Comparison of ENCODE assay signal across 8 mouse cellular contexts in the genomic region with DNA sequence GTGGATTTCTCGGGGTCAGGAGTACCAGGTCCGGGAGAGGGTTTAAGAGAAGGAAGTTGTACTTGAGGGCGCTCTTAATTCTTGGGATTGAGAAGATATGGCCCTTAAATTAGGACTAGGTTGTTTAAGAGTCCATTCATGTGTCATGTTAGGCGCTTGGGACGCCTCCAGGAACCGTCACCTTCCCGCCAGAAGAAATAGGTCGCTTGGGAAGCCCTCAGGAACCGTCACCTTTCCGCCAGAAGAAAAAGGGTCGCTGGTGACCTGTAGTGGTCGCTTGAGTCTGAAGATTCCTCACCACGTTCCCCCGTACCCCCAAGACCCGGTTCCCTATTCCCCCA. TPM values are rescaled to one million over a fixed set of nuclear protein-coding genes. Genes with fewer than 3 reads are reported as not detected.
DNase-seq lines count a peak whose midpoint lies in the region; ATAC-seq and TF ChIP-seq lines count a peak whose summit lies in the region.

No protein-coding gene starts in this region.

- no peak for TF ChIP-seq POLR2A in cerebellum, adult 2 months (IDR thresholded peaks at IDR 0.05; ENCODE audit: borderline replicate concordance, insufficient read depth, low read length)
- no peak for TF ChIP-seq POLR2A in olfactory bulb, adult 2 months (IDR thresholded peaks at IDR 0.05; ENCODE audit: insufficient read depth, low read depth, low read length)

- H3K27ac ChIP-seq in cerebellum, adult 2 months (ENCODE audit: insufficient read depth, low read length) = peak overlapping the region; percentile 65; the same call in 1 of the 2 replicates
- H3K27ac ChIP-seq in liver, embryonic 13.5 days = peak overlapping the region; percentile 93
- H3K27ac ChIP-seq in olfactory bulb, adult 2 months (ENCODE audit: insufficient read depth, low read depth, low read length) = peak overlapping the region; percentile 66

- peaks cover 35% of the 10 kb centered on the region for H3K4me1 ChIP-seq in megakaryocyte, embryonic 14.5 days
- H3K4me1 ChIP-seq in cerebellum, adult 2 months (ENCODE audit: control insufficient read depth, insufficient read depth, low read length) = peaks cover 6% of the 10 kb centered on the region; the same call in 1 of the 2 replicates
- peaks cover 37% of the 10 kb centered on the region for H3K4me1 ChIP-seq in liver, embryonic 13.5 days (replicated peaks)
- H3K4me1 ChIP-seq in olfactory bulb, adult 2 months (ENCODE audit: control insufficient read depth, insufficient read depth, low read length) = peaks cover 10% of the 10 kb centered on the region

- WGBS in cerebellum, adult 2 months = 3% methylated on average over 15 of the region's 15 CpGs
- WGBS in liver, embryonic 13.5 days (ENCODE audit: insufficient replicate concordance) = under 1% methylated on average over 15 of the region's 15 CpGs
- WGBS in olfactory bulb, adult 2 months = 1% methylated on average over 15 of the region's 15 CpGs

- intact Hi-C loops in heart, postnatal 10 days (cut with DNase I) = loop anchor here (1.0 kb wide), 1 partner anchor 12 kb away; the partner anchor contains the start of gene Kti12

- peak overlapping the region; percentile 78 for H3K9ac ChIP-seq in liver, embryonic 13.5 days

- peaks cover 5% of the 10 kb centered on the region for H3K36me3 ChIP-seq in megakaryocyte, embryonic 14.5 days (replicated peaks; ENCODE audit: low read length)
- peaks cover 5% of the 10 kb centered on the region for H3K36me3 ChIP-seq in liver, embryonic 13.5 days

- H3K4me2 ChIP-seq in liver, embryonic 13.5 days = peak overlapping the region; percentile 93

- H3K4me3 ChIP-seq in megakaryocyte, embryonic 14.5 days (replicated peaks) = peak overlapping the region; percentile 96
- H3K4me3 ChIP-seq in cerebellum, adult 2 months (replicated peaks; ENCODE audit: insufficient read depth, low read depth, low read length) = peak overlapping the region; percentile 92
- peak overlapping the region; percentile 83 for H3K4me3 ChIP-seq in liver, embryonic 13.5 days (replicated peaks)
- H3K4me3 ChIP-seq in olfactory bulb, adult 2 months (ENCODE audit: insufficient read depth, low read depth, low read length) = peak overlapping the region; percentile 100

- no peaks in the 10 kb centered on the region for H3K27me3 ChIP-seq in megakaryocyte, embryonic 14.5 days (replicated peaks)
- H3K27me3 ChIP-seq in cerebellum, adult 2 months (ENCODE audit: control insufficient read depth, insufficient read depth, low read length) = no peaks in the 10 kb centered on the region
- H3K27me3 ChIP-seq in liver, embryonic 13.5 days = no peaks in the 10 kb centered on the region

- no peaks in the 10 kb centered on the region for H3K9me3 ChIP-seq in megakaryocyte, embryonic 14.5 days
- H3K9me3 ChIP-seq in liver, embryonic 13.5 days (replicated peaks) = no peaks in the 10 kb centered on the region

- peak; percentile 42 to 47 for DNase-seq in cerebellum, adult 2 months
- peak; percentile 51 to 57 for DNase-seq in heart, postnatal 10 days
- DNase-seq in liver, embryonic 13.5 days = no peak
- DNase-seq in c-Kit-positive CD71-positive TER-119-positive erythroid progenitor cells, embryonic 14.5 days (ENCODE audit: low spot score) = no peak

- no peak for ATAC-seq in megakaryocyte, adult 5-6 weeks (ENCODE audit: poor library complexity, severe bottlenecking)
- ATAC-seq in liver, embryonic 13.5 days (ENCODE audit: low read depth) = no peak
- ATAC-seq in activated CD4-positive, CD25-positive, alpha-beta regulatory T cell, adult 4 months = no peak

- TF ChIP-seq CTCF in cerebellum, adult 2 months (IDR thresholded peaks at IDR 0.05; ENCODE audit: borderline replicate concordance, insufficient read depth, low read depth, low read length) = no peak
- no peak for TF ChIP-seq CTCF in olfactory bulb, adult 2 months (IDR thresholded peaks at IDR 0.05; ENCODE audit: insufficient read depth, low read depth, low read length)

RNA-seq across cellular contexts. Expression of gene Txndc12, which starts 0.5 kb away (rescaled TPM):
- 6.4 TPM in 1 of 2 replicates, not detected in the other for polyA plus RNA-seq in megakaryocyte, embryonic 14.5 days (2012; ENCODE audit: insufficient read depth, low replicate concordance)
- total RNA-seq in megakaryocyte, adult 5-6 weeks (2015) = 48.6 and 56.1 TPM in 2 replicates
- 66.5 and 66.7 TPM in 2 replicates for total RNA-seq in megakaryocyte, adult 5-6 weeks (2017)
- polyA plus RNA-seq in cerebellum, adult 2 months (2012; rRNA removed) = 51.3 and 53.6 TPM in 2 replicates
- 10 to 100 TPM; 52.4 to 60.3 TPM for total RNA-seq in heart, postnatal 10 days (2021)
- 28.3 and 31.8 TPM in 2 replicates for polyA plus RNA-seq in liver, embryonic 13.5 days (2015; fragmentation: Nextera tagmentation; extraction: Ambion mirVana)
- not detected in 2 replicates for polyA plus RNA-seq in olfactory bulb, adult 2 months (2012; ENCODE audit: insufficient read depth, insufficient read length, low replicate concordance, missing spikeins)
- 10 to 100 TPM; 58.5 to 69.9 TPM for polyA plus RNA-seq in activated CD4-positive, CD25-positive, alpha-beta regulatory T cell, adult 4 months (2017; shearing (Covaris generic))

RNA-seq across cellular contexts. Expression of gene Btf3l4, which starts 1.5 kb away (rescaled TPM):
- polyA plus RNA-seq in megakaryocyte, embryonic 14.5 days (2012; ENCODE audit: insufficient read depth, low replicate concordance) = 4.9 and 5.4 TPM in 2 replicates
- 73.0 and 80.3 TPM in 2 replicates for total RNA-seq in megakaryocyte, adult 5-6 weeks (2015)
- total RNA-seq in megakaryocyte, adult 5-6 weeks (2017) = 51.2 and 57.6 TPM in 2 replicates
- polyA plus RNA-seq in cerebellum, adult 2 months (2012; rRNA removed) = 84.4 and 84.7 TPM in 2 replicates
- total RNA-seq in heart, postnatal 10 days (2021) = 100 to 1,000 TPM; 105 to 108 TPM
- 56.9 and 63.5 TPM in 2 replicates for polyA plus RNA-seq in liver, embryonic 13.5 days (2015; fragmentation: Nextera tagmentation; extraction: Ambion mirVana)
- not detected in 2 replicates for polyA plus RNA-seq in olfactory bulb, adult 2 months (2012; ENCODE audit: insufficient read depth, insufficient read length, low replicate concordance, missing spikeins)
- 10 to 100 TPM; 72.3 to 73.4 TPM for polyA plus RNA-seq in activated CD4-positive, CD25-positive, alpha-beta regulatory T cell, adult 4 months (2017; shearing (Covaris generic))

RNA-seq across cellular contexts. Expression of gene Kti12, which starts 12.6 kb away (rescaled TPM):
- polyA plus RNA-seq in megakaryocyte, embryonic 14.5 days (2012; ENCODE audit: insufficient read depth, low replicate concordance) = 33.5 and 40.0 TPM in 2 replicates
- 15.6 and 20.7 TPM in 2 replicates for total RNA-seq in megakaryocyte, adult 5-6 weeks (2015)
- 11.1 and 11.4 TPM in 2 replicates for total RNA-seq in megakaryocyte, adult 5-6 weeks (2017)
- polyA plus RNA-seq in cerebellum, adult 2 months (2012; rRNA removed) = 20.0 TPM in 2 replicates
- total RNA-seq in heart, postnatal 10 days (2021) = 10 to 100 TPM; 18.6 to 19.8 TPM
- polyA plus RNA-seq in liver, embryonic 13.5 days (2015; fragmentation: Nextera tagmentation; extraction: Ambion mirVana) = 59.6 and 63.3 TPM in 2 replicates
- polyA plus RNA-seq in olfactory bulb, adult 2 months (2012; ENCODE audit: insufficient read depth, insufficient read length, low replicate concordance, missing spikeins) = not detected in 2 replicates
- polyA plus RNA-seq in activated CD4-positive, CD25-positive, alpha-beta regulatory T cell, adult 4 months (2017; shearing (Covaris generic)) = 10 to 100 TPM; 12.7 to 13.4 TPM

RNA-seq across cellular contexts. Expression of gene A730015C16Rik, which starts 13.5 kb away (rescaled TPM):
- 0.22 TPM in 1 of 2 replicates, not detected in the other for polyA plus RNA-seq in megakaryocyte, embryonic 14.5 days (2012; ENCODE audit: insufficient read depth, low replicate concordance)
- not detected in 2 replicates for total RNA-seq in megakaryocyte, adult 5-6 weeks (2015)
- total RNA-seq in megakaryocyte, adult 5-6 weeks (2017) = 0.15 and 0.24 TPM in 2 replicates
- not detected in 2 replicates for polyA plus RNA-seq in cerebellum, adult 2 months (2012; rRNA removed)
- total RNA-seq in heart, postnatal 10 days (2021) = not detected
- polyA plus RNA-seq in liver, embryonic 13.5 days (2015; fragmentation: Nextera tagmentation; extraction: Ambion mirVana) = 0.24 and 0.34 TPM in 2 replicates
- not detected in 2 replicates for polyA plus RNA-seq in olfactory bulb, adult 2 months (2012; ENCODE audit: insufficient read depth, insufficient read length, low replicate concordance, missing spikeins)
- under 1 TPM in 1 of 2 experiments, not detected in 1; 0.29 TPM for polyA plus RNA-seq in activated CD4-positive, CD25-positive, alpha-beta regulatory T cell, adult 4 months (2017; shearing (Covaris generic))

RNA-seq across cellular contexts. Expression of gene Rab3b, which starts 43.9 kb away (rescaled TPM):
- polyA plus RNA-seq in megakaryocyte, embryonic 14.5 days (2012; ENCODE audit: insufficient read depth, low replicate concordance) = not detected in 2 replicates
- 0.82 TPM in 1 of 2 replicates, not detected in the other for total RNA-seq in megakaryocyte, adult 5-6 weeks (2015)
- 0.95 TPM in 1 of 2 replicates, not detected in the other for total RNA-seq in megakaryocyte, adult 5-6 weeks (2017)
- polyA plus RNA-seq in cerebellum, adult 2 months (2012; rRNA removed) = 40.1 and 42.5 TPM in 2 replicates
- total RNA-seq in heart, postnatal 10 days (2021) = 1 to 10 TPM in 1 of 2 experiments, under 1 TPM in 1; 0.50 to 1.2 TPM
- polyA plus RNA-seq in liver, embryonic 13.5 days (2015; fragmentation: Nextera tagmentation; extraction: Ambion mirVana) = 2.1 and 3.5 TPM in 2 replicates
- polyA plus RNA-seq in olfactory bulb, adult 2 months (2012; ENCODE audit: insufficient read depth, insufficient read length, low replicate concordance, missing spikeins) = 395 TPM in 1 of 2 replicates, not detected in the other
- polyA plus RNA-seq in activated CD4-positive, CD25-positive, alpha-beta regulatory T cell, adult 4 months (2017; shearing (Covaris generic)) = not detected

Comparison
In these comparisons a context has a peak if more than half of its experiments do, and no peak if none do; other contexts are left out.
1. DNase-seq: peak in cerebellum, adult 2 months (2 of 2) and heart, postnatal 10 days (2 of 2); none in liver, embryonic 13.5 days (single experiment) and c-Kit-positive CD71-positive TER-119-positive erythroid progenitor cells, embryonic 14.5 days (single experiment).
2. RNA of gene Kti12, which starts 12.6 kb away (polyA plus RNA-seq): 59.6 to 63.3 TPM in liver, embryonic 13.5 days, 33.5 to 40.0 TPM in megakaryocyte, embryonic 14.5 days, 20.0 TPM in cerebellum, adult 2 months and 12.7 to 13.4 TPM in activated CD4-positive, CD25-positive, alpha-beta regulatory T cell, adult 4 months; not detected in olfactory bulb, adult 2 months; every median in the first group is over 10 times any median in the second.
3. Peak in every context shown above with its lines, with median percentiles within 50 percentile points of each other: H3K4me3 ChIP-seq and H3K27ac ChIP-seq.